Mouse (Mus musculus) liver, embryonic 14.5 days (tissue): Measurements from ENCODE around the gene Negr1.
A peak's percentile ranks its signal among the peaks of the same experiment; 100 is the strongest.

Experiments used
- CTCF ChIP-seq: IDR thresholded peaks from 2 replicates; pipeline ENCODE4 v1.5.1; 2016; ENCODE audit warnings: antibody characterized with exemption, low read depth, control low read depth
- EP300 ChIP-seq: IDR thresholded peaks from 2 replicates; pipeline ENCODE4 v1.6.1; 2016; ENCODE audit warnings: antibody characterized with exemption, low read depth

GRCm38 (mm10) chr3:157109308-157109707 lies 547.7 kb downstream of the Negr1 start:
- TF ChIP-seq CTCF (peak; percentile 35), EP300 (no peak)
